In the genomic region with DNA sequence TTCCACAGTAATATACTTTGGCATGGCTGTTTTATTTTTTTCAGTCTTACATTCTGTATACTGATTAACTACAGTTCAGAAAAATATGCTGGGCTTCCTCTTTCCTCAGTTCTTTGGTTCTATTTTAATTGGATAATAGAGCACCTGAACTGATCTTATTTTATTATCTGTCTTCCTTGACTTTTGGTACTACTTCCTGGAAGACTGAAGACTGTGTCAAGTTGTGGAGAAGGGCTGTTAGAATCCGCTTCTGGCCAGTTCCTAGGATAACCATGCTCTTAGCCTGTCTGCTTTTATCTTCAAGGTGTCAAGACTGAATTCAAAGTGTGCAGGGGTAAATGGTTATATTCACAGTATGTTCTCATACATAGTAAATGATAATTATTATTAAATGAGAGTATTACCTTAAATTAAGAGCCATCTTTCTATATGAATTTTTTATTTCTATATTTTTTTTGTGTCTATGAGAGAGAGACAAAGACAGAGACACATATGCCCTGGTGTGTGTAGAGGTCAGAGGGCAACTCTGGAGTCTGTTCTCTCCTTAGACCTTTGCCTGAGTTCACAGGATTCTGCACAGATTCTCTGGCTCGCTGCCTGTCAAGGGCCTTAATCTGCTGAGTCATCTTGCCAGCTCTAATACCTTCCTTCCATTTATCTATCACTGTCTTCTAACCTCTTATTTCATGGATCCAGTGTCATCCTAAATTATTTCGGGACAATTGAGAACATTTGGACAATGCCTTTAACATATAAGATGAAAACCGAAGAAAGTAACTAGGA, we compare ENCODE assay signal across 13 mouse cellular contexts. TPM values are rescaled to one million over a fixed set of nuclear protein-coding genes. Genes with fewer than 3 reads are reported as not detected.
DNase-seq lines count a peak whose midpoint lies in the region; ATAC-seq and TF ChIP-seq lines count a peak whose summit lies in the region.
"Had no signal": no experiment of that assay in that cellular context is flagged by ENCODE, and none has a peak within 500 bp of the region (broad histone marks: within the 10 kb centered on the region; RNA-seq: fewer than 3 reads in every experiment).

No protein-coding gene starts in this region.

- DNase-seq in forebrain, embryonic 14.5 days (ENCODE audit: low spot score): peak; percentile 8
- no peak for DNase-seq in forebrain, embryonic 10.5 days (ENCODE audit: extremely low spot score, low spot score)
- DNase-seq in MEL (ENCODE audit: low read depth, low spot score): no peak
- peak; percentile 5 for DNase-seq in c-Kit-negative CD71-positive TER-119-positive erythroid progenitor cells, embryonic 14.5 days (ENCODE audit: low read depth, low spot score)
- DNase-seq in kidney, postnatal 14 days: peak; percentile 79
- DNase-seq in heart, adult 11 months: no peak
- DNase-seq in testis, postnatal 14 days (ENCODE audit: low spot score): no peak
- DNase-seq in lung, adult 18-20 months: no peak
- DNase-seq: gastrocnemius, postnatal 25 days; lung, postnatal 10 days; right cerebral cortex, postnatal 4 days had no signal

- no peak overlapping the region for H3K9ac ChIP-seq in forebrain, embryonic 14.5 days (ENCODE audit: low read length)
- H3K9ac ChIP-seq in MEL (ENCODE audit: control insufficient read depth, low read depth, low read length, poor library complexity, severe bottlenecking): no peak overlapping the region
- H3K9ac ChIP-seq: heart, embryonic 15.5 days; limb, embryonic 15.5 days had no signal

- H3K4me3 ChIP-seq in forebrain, embryonic 14.5 days (ENCODE audit: low read depth, low read length): no peak overlapping the region
- no peak overlapping the region for H3K4me3 ChIP-seq in forebrain, embryonic 10.5 days
- H3K4me3 ChIP-seq in MEL (ENCODE audit: control insufficient read depth in 1 of 2, insufficient read depth in 1 of 2, low read depth in 2 of 2, low read length in 2 of 2): no peak overlapping the region
- H3K4me3 ChIP-seq: heart, embryonic 15.5 days; limb, embryonic 15.5 days had no signal

- no peak for TF ChIP-seq EP300 in MEL (IDR thresholded peaks at IDR 0.05; ENCODE audit: low read depth in 1 of 2, low read length in 2 of 2)

- TF ChIP-seq CTCF in MEL (IDR thresholded peaks at IDR 0.05 in 2 of 3, conservative IDR thresholded peaks at IDR 0.05 in 1 of 3; ENCODE audit: control insufficient read depth in 1 of 3, insufficient read depth in 1 of 3, low read depth in 2 of 3, low read length in 3 of 3, poor library complexity in 1 of 3, severe bottlenecking in 1 of 3): no peak

- no peak for ATAC-seq in forebrain, embryonic 14.5 days

- peaks cover 14% of the 10 kb centered on the region for H3K4me1 ChIP-seq in forebrain, embryonic 14.5 days (ENCODE audit: control insufficient read depth, insufficient read depth, low read length)
- peaks cover 30% of the 10 kb centered on the region for H3K4me1 ChIP-seq in forebrain, embryonic 10.5 days
- H3K4me1 ChIP-seq in MEL (ENCODE audit: control insufficient read depth in 1 of 2, insufficient read depth in 2 of 2, low read length in 2 of 2): peaks cover 29 to 43% of the 10 kb centered on the region in 2 experiments

- peaks cover 32% of the 10 kb centered on the region for H3K79me2 ChIP-seq in MEL (ENCODE audit: control insufficient read depth, insufficient read depth, low read length, poor library complexity)

- no peaks in the 10 kb centered on the region for H3K36me3 ChIP-seq in forebrain, embryonic 14.5 days (ENCODE audit: control insufficient read depth, insufficient read depth, low read length)
- no peaks in the 10 kb centered on the region for H3K36me3 ChIP-seq in forebrain, embryonic 10.5 days (replicated peaks)
- peaks cover 0 to 37% of the 10 kb centered on the region in 2 experiments; a peak in 2 of 4 replicates for H3K36me3 ChIP-seq in MEL (ENCODE audit: control insufficient read depth in 1 of 2, insufficient read depth in 2 of 2, low read length in 2 of 2)
- H3K36me3 ChIP-seq: heart, embryonic 15.5 days; limb, embryonic 15.5 days had no signal

- H3K27ac ChIP-seq in forebrain, embryonic 14.5 days (ENCODE audit: low read depth, low read length): no peak overlapping the region
- H3K27ac ChIP-seq in forebrain, embryonic 10.5 days: no peak overlapping the region
- H3K27ac ChIP-seq in MEL (ENCODE audit: control insufficient read depth, low read depth, low read length): no peak overlapping the region
- H3K27ac ChIP-seq: heart, embryonic 15.5 days; limb, embryonic 15.5 days had no signal

- 81% methylated on average over 4 of the region's 4 CpGs for WGBS in forebrain, embryonic 14.5 days
- 71% methylated on average over 4 of the region's 4 CpGs for WGBS in forebrain, embryonic 10.5 days

- no peaks in the 10 kb centered on the region for H3K27me3 ChIP-seq in forebrain, embryonic 14.5 days (replicated peaks; ENCODE audit: control insufficient read depth, insufficient read depth, low read length)
- no peaks in the 10 kb centered on the region for H3K27me3 ChIP-seq in forebrain, embryonic 10.5 days (ENCODE audit: poor library complexity, severe bottlenecking)
- no peaks in the 10 kb centered on the region for H3K27me3 ChIP-seq in MEL (ENCODE audit: control insufficient read depth in 1 of 2, insufficient read depth in 2 of 2, low read length in 2 of 2)
- H3K27me3 ChIP-seq: heart, embryonic 15.5 days; limb, embryonic 15.5 days had no signal

- no peaks in the 10 kb centered on the region for H3K9me3 ChIP-seq in forebrain, embryonic 14.5 days (replicated peaks; ENCODE audit: control insufficient read depth, low read length)
- no peaks in the 10 kb centered on the region for H3K9me3 ChIP-seq in forebrain, embryonic 10.5 days
- H3K9me3 ChIP-seq in MEL (replicated peaks; ENCODE audit: insufficient read depth, low read length): no peaks in the 10 kb centered on the region
- H3K9me3 ChIP-seq: heart, embryonic 15.5 days; limb, embryonic 15.5 days had no signal

- no peak overlapping the region for H3K4me2 ChIP-seq in forebrain, embryonic 14.5 days (ENCODE audit: low read length)
- H3K4me2 ChIP-seq: heart, embryonic 15.5 days; limb, embryonic 15.5 days had no signal

- TF ChIP-seq RAD21 in MEL (IDR thresholded peaks at IDR 0.05; ENCODE audit: low read depth, low read length): no peak

- no peak for TF ChIP-seq POLR2A in MEL (IDR thresholded peaks at IDR 0.05; ENCODE audit: control insufficient read depth in 1 of 2, insufficient read depth in 1 of 2, low read depth in 1 of 2, low read length in 2 of 2, poor library complexity in 1 of 2)

TF ChIP-seq in MEL, 35 proteins besides CTCF, POLR2A, EP300 and RAD21:
- TF ChIP-seq USF2 (IDR thresholded peaks at IDR 0.05; ENCODE audit: borderline replicate concordance in 1 of 2, insufficient read depth in 1 of 2, low read depth in 1 of 2, low read length in 2 of 2) (no peak), GABPA (IDR thresholded peaks at IDR 0.05; ENCODE audit: low read depth, low read length) (0 out of 2 replicates have a peak, but pooled peaks have one; percentile 53), ZKSCAN1 (IDR thresholded peaks at IDR 0.05; ENCODE audit: low read depth, low read length) (no peak)

RNA-seq across cellular contexts. Expression of gene Znrf2, which starts 39.3 kb away (rescaled TPM):
- 16.5 and 17.9 TPM in 2 replicates for polyA plus RNA-seq in forebrain, embryonic 14.5 days (2014; fragmentation: Nextera tagmentation; extraction: Ambion mirVana)
- polyA plus RNA-seq in forebrain, embryonic 10.5 days (2016; fragmentation: Nextera tagmentation; extraction: Ambion mirVana): 1.8 and 2.3 TPM in 2 replicates
- 21.3 and 24.2 TPM in 2 replicates for total RNA-seq in MEL (2012; rRNA removed)
- polyA plus RNA-seq in MEL (2012; ENCODE audit: insufficient read depth in 1 of 2, insufficient read length in 2 of 2, low read depth in 1 of 2, low replicate concordance in 2 of 2, missing spikeins in 1 of 2): 10 to 100 TPM in 1 of 2 experiments, not detected in 1; 16.1 TPM

Comparison
In these comparisons a context has a peak if more than half of its experiments do, and no peak if none do; other contexts are left out.
1. DNase-seq: peak in forebrain, embryonic 14.5 days (single experiment), c-Kit-negative CD71-positive TER-119-positive erythroid progenitor cells, embryonic 14.5 days (single experiment) and kidney, postnatal 14 days (single experiment); none in forebrain, embryonic 10.5 days (single experiment), MEL (single experiment), heart, adult 11 months (single experiment), testis, postnatal 14 days (single experiment) and lung, adult 18-20 months (0 of 2).